Mouse (Mus musculus) liver, embryonic 13.5 days (tissue): ENCODE measurements around the gene Fbxl17. TPM values are rescaled to one million over a fixed set of nuclear protein-coding genes. Genes with fewer than 3 reads are reported as not detected.

Experiments
- ATAC-seq: fragments of 200-750 bp; cut with Nextera tagmentation; 2 replicates; pipeline ENCODE4 v1.8.0; 2017; ENCODE audit warnings: low read depth, mild to moderate bottlenecking, moderate number of reproducible peaks, moderate library complexity
- DNase-seq: peaks from one replicate; pipeline ENCODE4 v3.0.0; 2022
- H3K27ac ChIP-seq: fragments of 300-500 bp; sonication (generic); 2 replicates; pipeline ENCODE4 v1.5.1; 2015; ENCODE audit warnings: moderate library complexity, mild to moderate bottlenecking, inconsistent platforms
- H3K27me3 ChIP-seq: fragments of 300-500 bp; sonication (generic); 2 replicates; pipeline ENCODE4 v1.6.1; 2015; ENCODE audit warnings: mild to moderate bottlenecking, inconsistent platforms
- H3K36me3 ChIP-seq: fragments of 300-500 bp; sonication (generic); 2 replicates; pipeline ENCODE4 v1.6.1; 2015; ENCODE audit warnings: mild to moderate bottlenecking, inconsistent platforms
- H3K4me1 ChIP-seq: fragments of 300-500 bp; sonication (generic); replicated peaks from 2 replicates; pipeline ENCODE4 v1.6.1; 2015; ENCODE audit warnings: inconsistent platforms
- H3K4me2 ChIP-seq: fragments of 300-500 bp; sonication (generic); 2 replicates; pipeline ENCODE4 v1.6.1; 2015; ENCODE audit warnings: inconsistent platforms, mild to moderate bottlenecking, moderate library complexity
- H3K4me3 ChIP-seq: fragments of 300-500 bp; sonication (generic); replicated peaks from 2 replicates; pipeline ENCODE4 v1.5.1; 2015; ENCODE audit warnings: mild to moderate bottlenecking, inconsistent platforms
- H3K9ac ChIP-seq: fragments of 300-500 bp; sonication (generic); 2 replicates; pipeline ENCODE4 v1.6.1; 2015; ENCODE audit warnings: mild to moderate bottlenecking, inconsistent platforms
- H3K9me3 ChIP-seq: fragments of 300-500 bp; sonication (generic); replicated peaks from 2 replicates; pipeline ENCODE4 v1.6.1; 2016; ENCODE audit warnings: inconsistent platforms
- WGBS: fragments of 180-500 bp; shearing (Covaris S2); methylation state at CpG from one replicate; pipeline ENCODE4 v1.1.7; 2015; ENCODE audit not compliant: insufficient replicate concordance; 5-methylcytosine and 5-hydroxymethylcytosine counted together
- polyA plus RNA-seq: library from polyadenylated mRNA; unstranded; fragments of >200 nt; fragmentation: Nextera tagmentation; extraction: Ambion mirVana; gene quantifications from 2 replicates; pipeline ENCODE4 v1.2.1, GENCODE M21; 2015

Gene Fbxl17
- polyA plus RNA-seq, 1 experiment from 2014 or later, result 1.7 TPM

- H3K9me3 ChIP-seq, result no peaks in the 10 kb centered on the region
- no peak overlapping the region for H3K4me3 ChIP-seq
- no peaks in the 10 kb centered on the region for H3K36me3 ChIP-seq
- no peak overlapping the region for H3K9ac ChIP-seq
- 69% methylated on average over 5 of the region's 5 CpGs for WGBS
- DNase-seq, result no peak
- H3K27ac ChIP-seq, result no peak overlapping the region
- H3K4me1 ChIP-seq, result no peaks in the 10 kb centered on the region
- H3K27me3 ChIP-seq, result no peaks in the 10 kb centered on the region
- H3K4me2 ChIP-seq, result no peak overlapping the region
- ATAC-seq, result no peak
Observed at GRCm38 (mm10) chr17:63070161-63070761, 429.6 kb downstream of the Fbxl17 start.

GRCm38 (mm10) chr17:63062785-63063184 lies 437.0 kb downstream of the Fbxl17 start:
- Histone ChIP-seq H3K27me3 (no peaks in the 10 kb centered on the region), H3K4me3 (no peak overlapping the region), H3K9ac (no peak overlapping the region), H3K27ac (no peak overlapping the region), H3K4me1 (no peaks in the 10 kb centered on the region), H3K4me2 (no peak overlapping the region), H3K36me3 (no peaks in the 10 kb centered on the region), H3K9me3 (no peaks in the 10 kb centered on the region)
- WGBS, result 52% methylated on average over 5 of the region's 5 CpGs
- DNase-seq (no peak), ATAC-seq (no peak)

- Histone ChIP-seq H3K27me3 (no peaks in the 10 kb centered on the region), H3K4me3 (no peak overlapping the region), H3K9me3 (no peaks in the 10 kb centered on the region), H3K36me3 (no peaks in the 10 kb centered on the region), H3K4me2 (no peak overlapping the region), H3K9ac (no peak overlapping the region), H3K4me1 (no peaks in the 10 kb centered on the region), H3K27ac (no peak overlapping the region)
- ATAC-seq (no peak), DNase-seq (no peak)
- WGBS, result 75% methylated on average over 3 of the region's 3 CpGs
Observed at GRCm38 (mm10) chr17:63061786-63062185, 438.0 kb downstream of the Fbxl17 start.

- Histone ChIP-seq H3K27ac (no peak overlapping the region), H3K27me3 (no peaks in the 10 kb centered on the region), H3K4me2 (no peak overlapping the region), H3K9me3 (no peaks in the 10 kb centered on the region), H3K4me3 (no peak overlapping the region), H3K36me3 (no peaks in the 10 kb centered on the region), H3K4me1 (no peaks in the 10 kb centered on the region), H3K9ac (no peak overlapping the region)
- 61% methylated on average over 3 of the region's 3 CpGs for WGBS
- ATAC-seq, result no peak
- DNase-seq, result no peak
Observed at GRCm38 (mm10) chr17:63060814-63061213, 439.0 kb downstream of the Fbxl17 start.

- Histone ChIP-seq H3K36me3 (no peaks in the 10 kb centered on the region), H3K4me3 (no peak overlapping the region), H3K27me3 (no peaks in the 10 kb centered on the region), H3K4me2 (no peak overlapping the region), H3K9ac (no peak overlapping the region), H3K27ac (no peak overlapping the region), H3K4me1 (no peaks in the 10 kb centered on the region), H3K9me3 (no peaks in the 10 kb centered on the region)
- no peak for DNase-seq
- WGBS, result 83% methylated on average over 15 of the region's 15 CpGs
- ATAC-seq, result no peak
Observed at GRCm38 (mm10) chr17:63057740-63058388, 442.0 kb downstream of the Fbxl17 start.

- DNase-seq (no peak), ATAC-seq (no peak)
- no peaks in the 10 kb centered on the region for H3K4me1 ChIP-seq
- H3K36me3 ChIP-seq, result no peaks in the 10 kb centered on the region
- no peak overlapping the region for H3K27ac ChIP-seq
- H3K9ac ChIP-seq, result no peak overlapping the region
- WGBS, result 79% methylated on average over 3 of the region's 3 CpGs
- H3K4me2 ChIP-seq, result no peak overlapping the region
- H3K9me3 ChIP-seq, result no peaks in the 10 kb centered on the region
- no peak overlapping the region for H3K4me3 ChIP-seq
- H3K27me3 ChIP-seq, result no peaks in the 10 kb centered on the region
Observed at GRCm38 (mm10) chr17:63056976-63057375, 442.8 kb downstream of the Fbxl17 start.

- no peaks in the 10 kb centered on the region for H3K9me3 ChIP-seq
- 49% methylated on average over 3 of the region's 3 CpGs for WGBS
- H3K36me3 ChIP-seq, result no peaks in the 10 kb centered on the region
- no peak for ATAC-seq
- DNase-seq, result no peak
- no peaks in the 10 kb centered on the region for H3K27me3 ChIP-seq
- H3K9ac ChIP-seq, result no peak overlapping the region
- no peak overlapping the region for H3K27ac ChIP-seq
- H3K4me3 ChIP-seq, result no peak overlapping the region
- H3K4me1 ChIP-seq, result no peaks in the 10 kb centered on the region
- H3K4me2 ChIP-seq, result no peak overlapping the region
Observed at GRCm38 (mm10) chr17:63053311-63053710, 446.5 kb downstream of the Fbxl17 start.

GRCm38 (mm10) chr17:63046401-63046800 lies 453.4 kb downstream of the Fbxl17 start:
- Histone ChIP-seq H3K9me3 (no peaks in the 10 kb centered on the region), H3K36me3 (no peaks in the 10 kb centered on the region), H3K27ac (no peak overlapping the region), H3K27me3 (no peaks in the 10 kb centered on the region), H3K4me2 (no peak overlapping the region), H3K9ac (no peak overlapping the region), H3K4me3 (no peak overlapping the region), H3K4me1 (no peaks in the 10 kb centered on the region)
- ATAC-seq (no peak), DNase-seq (no peak)
- WGBS, result 62% methylated on average over 3 of the region's 3 CpGs

- Histone ChIP-seq H3K27ac (no peak overlapping the region), H3K27me3 (no peaks in the 10 kb centered on the region), H3K9me3 (no peaks in the 10 kb centered on the region), H3K4me3 (no peak overlapping the region), H3K4me2 (no peak overlapping the region), H3K9ac (no peak overlapping the region), H3K4me1 (no peaks in the 10 kb centered on the region), H3K36me3 (no peaks in the 10 kb centered on the region)
- whole genome bisulfite sequencing, result 78% methylated on average over 13 of the region's 13 CpGs
- no peak for ATAC-seq
- DNase-seq, result no peak
Observed at GRCm38 (mm10) chr17:63045297-63045696, 454.5 kb downstream of the Fbxl17 start.

GRCm38 (mm10) chr17:63043046-63043675 lies 456.7 kb downstream of the Fbxl17 start:
- no peaks in the 10 kb centered on the region for H3K4me1 ChIP-seq
- H3K27me3 ChIP-seq, result no peaks in the 10 kb centered on the region
- 77% methylated on average over 9 of the region's 9 CpGs for WGBS
- H3K4me2 ChIP-seq, result no peak overlapping the region
- ATAC-seq (no peak), DNase-seq (no peak)
- no peak overlapping the region for H3K9ac ChIP-seq
- 0 out of 2 replicates have a peak, but pooled peaks cover 5% of the 10 kb centered on the region for H3K9me3 ChIP-seq
- no peak overlapping the region for H3K27ac ChIP-seq
- H3K36me3 ChIP-seq, result no peaks in the 10 kb centered on the region
- H3K4me3 ChIP-seq, result no peak overlapping the region

GRCm38 (mm10) chr17:63037562-63037961 lies 462.3 kb downstream of the Fbxl17 start:
- no peak overlapping the region for H3K27ac ChIP-seq
- WGBS, result 61% methylated on average over 3 of the region's 3 CpGs

GRCm38 (mm10) chr17:63033141-63033540 lies 466.7 kb downstream of the Fbxl17 start:
- H3K27ac ChIP-seq, result no peak overlapping the region
- no peaks in the 10 kb centered on the region for H3K4me1 ChIP-seq
- 76% methylated on average over 5 of the region's 5 CpGs for WGBS
- ATAC-seq, result no peak
- no peak for DNase-seq
- no peak overlapping the region for H3K4me2 ChIP-seq
- no peaks in the 10 kb centered on the region for H3K9me3 ChIP-seq
- H3K27me3 ChIP-seq, result no peaks in the 10 kb centered on the region
- no peak overlapping the region for H3K9ac ChIP-seq
- no peak overlapping the region for H3K4me3 ChIP-seq
- H3K36me3 ChIP-seq, result no peaks in the 10 kb centered on the region

More at GRCm38 (mm10) chr17:63037562-63037961, 462.3 kb downstream of the Fbxl17 start:
- Histone ChIP-seq H3K4me2 (no peak overlapping the region), H3K27me3 (no peaks in the 10 kb centered on the region), H3K9me3 (0 out of 2 replicates have a peak, but pooled peaks cover 5% of the 10 kb centered on the region), H3K36me3 (no peaks in the 10 kb centered on the region), H3K9ac (no peak overlapping the region), H3K4me1 (no peaks in the 10 kb centered on the region), H3K4me3 (no peak overlapping the region)
- no peak for DNase-seq
- ATAC-seq, result no peak
